Mouse (Mus musculus): Measurements from ENCODE around the gene Dnm3.

GRCm38 (mm10) chr1:162299558-162300319, 178.1 kb downstream of the Dnm3 start:
- TF ChIP-seq POLR2A (IDR thresholded peaks at IDR 0.05; ENCODE audit: insufficient read depth, low read length) (no peak), EP300 (IDR thresholded peaks at IDR 0.05; ENCODE audit: insufficient read depth, low read depth, low read length) (no peak)
